8 mouse cellular contexts compared by ENCODE assay signal in genomic region chr13:25055111-25055554, GRCm38 (mm10). TPM values are rescaled to one million over a fixed set of nuclear protein-coding genes. Genes with fewer than 3 reads are reported as not detected.
DNase-seq lines count a peak whose midpoint lies in the region; ATAC-seq and TF ChIP-seq lines count a peak whose summit lies in the region.

No protein-coding gene starts in this region.

- H3K27me3 ChIP-seq in hindbrain, postnatal 0 days (ENCODE audit: insufficient read depth, low read length) = no peaks in the 10 kb centered on the region

- peak overlapping the region; percentile 39 for H3K9ac ChIP-seq in hindbrain, postnatal 0 days (replicated peaks; ENCODE audit: low read length)

- peak overlapping the region; percentile 15; the same call in 1 of the 2 replicates for H3K27ac ChIP-seq in hindbrain, postnatal 0 days

- H3K4me2 ChIP-seq in hindbrain, postnatal 0 days (ENCODE audit: low read depth, low read length) = peak overlapping the region; percentile 93

- no peaks in the 10 kb centered on the region for H3K9me3 ChIP-seq in hindbrain, postnatal 0 days (ENCODE audit: low read length)

- no peaks in the 10 kb centered on the region for H3K36me3 ChIP-seq in hindbrain, postnatal 0 days (ENCODE audit: insufficient read depth, low read length)

- peak; percentile 91 for ATAC-seq in frontal cortex, adult (ENCODE audit: low TSS enrichment)
- ATAC-seq in hindbrain, postnatal 0 days = peak; percentile 93

- peak; percentile 51 for TF ChIP-seq CTCF in hindbrain, postnatal 0 days (IDR thresholded peaks at IDR 0.05; ENCODE audit: low read depth)

- peak overlapping the region; percentile 56 for H3K4me3 ChIP-seq in hindbrain, postnatal 0 days (ENCODE audit: low read length)

- H3K4me1 ChIP-seq in hindbrain, postnatal 0 days (ENCODE audit: insufficient read depth, low read length) = 0 out of 2 replicates have a peak, but pooled peaks cover 6% of the 10 kb centered on the region

- peak; percentile 61 to 79 for DNase-seq in adrenal gland, adult (ENCODE audit: inconsistent age in 2 of 2, low spot score in 1 of 2)
- DNase-seq in cerebellum, adult 8-10 months = peak; percentile 25
- peak; percentile 84 for DNase-seq in hindbrain, postnatal 0 days (ENCODE audit: low spot score)
- DNase-seq in left cerebral cortex, adult 18-20 months (ENCODE audit: low spot score in 2 of 2) = peak; percentile 74 to 83
- peak; percentile 36 for DNase-seq in lung, postnatal 14 days
- peak; percentile 74 to 80 for DNase-seq in right cerebral cortex, adult 2 months (ENCODE audit: low spot score in 2 of 2)
- DNase-seq in spleen, postnatal 14 days (ENCODE audit: low spot score in 2 of 2) = no peak

- WGBS in hindbrain, postnatal 0 days = under 1% methylated on average over 32 of the region's 35 CpGs

RNA-seq across cellular contexts. Expression of gene Dcdc2a, which starts 0.7 kb away (rescaled TPM):
- 1.6 and 2.0 TPM in 2 replicates for total RNA-seq in hindbrain, postnatal 0 days (2014; rRNA removed)
- polyA plus RNA-seq in hindbrain, postnatal 0 days (2015; fragmentation: Nextera tagmentation; extraction: Ambion mirVana) = 6.0 and 6.4 TPM in 2 replicates
- 1 to 10 TPM; 9.1 to 9.6 TPM for total RNA-seq in left cerebral cortex, adult 18-20 months (2021)

RNA-seq across cellular contexts. Expression of gene Mrs2, which starts 35.0 kb away (rescaled TPM):
- total RNA-seq in hindbrain, postnatal 0 days (2014; rRNA removed) = 19.1 and 27.2 TPM in 2 replicates
- polyA plus RNA-seq in hindbrain, postnatal 0 days (2015; fragmentation: Nextera tagmentation; extraction: Ambion mirVana) = 9.9 and 12.7 TPM in 2 replicates
- total RNA-seq in left cerebral cortex, adult 18-20 months (2021) = 10 to 100 TPM; 48.5 to 54.1 TPM

Comparison
In these comparisons a context has a peak if more than half of its experiments do, and no peak if none do; other contexts are left out.
1. DNase-seq: peak in adrenal gland, adult (2 of 2), cerebellum, adult 8-10 months (single experiment), hindbrain, postnatal 0 days (single experiment), left cerebral cortex, adult 18-20 months (2 of 2), lung, postnatal 14 days (single experiment) and right cerebral cortex, adult 2 months (2 of 2); none in spleen, postnatal 14 days (0 of 2).